Mouse (Mus musculus) heart, adult 2 months (tissue): ENCODE measurements at regions not wholly inside any gene's neighbourhood (a gene's known extent, or its start where the extent isn't known, plus 50 kb on each side); places are given as distances from the start of the nearest gene placed in this dataset.

Experiments
- CTCF ChIP-seq: fragments of 200-600 bp; IDR thresholded peaks from 2 replicates; pipeline ENCODE4 v1.8.1; 2022; ENCODE audit warnings: antibody characterized with exemption, mild to moderate bottlenecking, moderate library complexity
- EP300 ChIP-seq: fragments of 200-500 bp; IDR thresholded peaks from 2 replicates; pipeline ENCODE4 v1.6.1; 2011; ENCODE audit warnings: low read depth, low read length, control low read depth; ENCODE audit not compliant: insufficient read depth
- POLR2A ChIP-seq: fragments of 200-500 bp; IDR thresholded peaks from 2 replicates; pipeline ENCODE4 v1.6.1; 2011; ENCODE audit warnings: mild to moderate bottlenecking, low read depth, low read length, control low read depth; ENCODE audit not compliant: insufficient read depth

DNA sequence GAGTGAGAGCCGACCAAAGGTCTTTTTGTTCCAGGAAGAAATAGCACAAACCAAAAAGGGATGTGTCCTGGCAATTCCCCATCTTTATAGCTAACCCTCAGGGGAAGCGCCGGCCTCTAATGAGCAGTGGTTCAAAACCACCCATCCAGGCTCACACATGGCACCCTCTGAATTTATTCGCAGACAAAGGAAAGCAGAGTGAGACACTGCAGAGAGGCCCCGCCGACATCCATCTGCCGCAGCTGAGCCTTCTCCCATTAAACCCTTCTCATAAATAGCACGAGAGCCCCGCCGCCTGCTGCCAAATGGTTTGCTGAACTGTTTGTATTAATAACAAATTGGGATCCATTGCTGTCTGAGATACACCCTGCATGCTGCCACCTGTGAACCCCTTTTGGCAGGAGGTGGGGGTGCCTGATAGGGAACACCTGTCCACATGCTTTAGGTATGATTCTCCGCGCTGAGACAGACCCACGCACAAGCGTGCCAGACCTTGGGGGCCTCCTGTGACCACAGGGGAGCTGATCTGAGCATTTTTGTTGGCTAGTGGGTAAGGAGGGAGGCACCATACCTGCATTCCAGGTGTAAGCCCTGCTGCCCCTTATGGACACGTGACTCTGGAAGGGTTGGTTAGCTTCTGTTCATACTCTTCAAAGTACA lies 422.6 kb upstream of the Castor2 start:
- TF ChIP-seq POLR2A (no peak), CTCF (no peak), EP300 (no peak)
